Mouse (Mus musculus): ENCODE data around the gene Lsm3. TPM values are rescaled to one million over a fixed set of nuclear protein-coding genes. Genes with fewer than 3 reads are reported as not detected.

Lsm3 gene
- total RNA-seq, 1 experiment from 2014 or later = 147 TPM

DNA sequence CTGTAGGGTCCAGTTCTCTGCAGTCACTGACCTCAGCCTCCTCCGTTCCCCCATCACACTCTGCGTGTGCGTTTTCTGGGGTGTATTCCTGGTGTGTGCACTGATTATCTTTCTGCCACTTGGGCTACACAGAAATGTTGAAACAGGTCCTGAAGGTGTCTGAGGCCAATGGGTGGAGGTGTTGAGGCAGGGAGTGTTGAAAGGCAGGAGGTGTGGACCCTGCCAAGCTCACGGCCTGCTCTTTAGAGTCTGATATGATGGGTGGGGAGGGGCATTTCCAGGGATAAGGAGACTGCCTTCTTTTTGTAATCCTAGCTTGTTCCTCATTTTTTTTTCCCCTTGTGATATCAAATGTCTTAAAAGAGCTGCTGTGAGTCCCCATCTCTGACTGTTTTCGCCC lies 27.3 kb downstream of the Lsm3 start:
- ATAC-seq (replicated peaks; ENCODE audit: insufficient number of reproducible peaks, low FRiP score, low TSS enrichment, poor library complexity, severe bottlenecking) = no peak

- no peak for ATAC-seq (replicated peaks; ENCODE audit: insufficient number of reproducible peaks, low FRiP score, low TSS enrichment, poor library complexity, severe bottlenecking)
Observed at GRCm38 (mm10) chr6:91546241-91546884, 30.6 kb downstream of the Lsm3 start.

- no peak for ATAC-seq (replicated peaks; ENCODE audit: insufficient number of reproducible peaks, low FRiP score, low TSS enrichment, poor library complexity, severe bottlenecking)
Observed at GRCm38 (mm10) chr6:91547313-91547712, 31.6 kb downstream of the Lsm3 start.

DNA sequence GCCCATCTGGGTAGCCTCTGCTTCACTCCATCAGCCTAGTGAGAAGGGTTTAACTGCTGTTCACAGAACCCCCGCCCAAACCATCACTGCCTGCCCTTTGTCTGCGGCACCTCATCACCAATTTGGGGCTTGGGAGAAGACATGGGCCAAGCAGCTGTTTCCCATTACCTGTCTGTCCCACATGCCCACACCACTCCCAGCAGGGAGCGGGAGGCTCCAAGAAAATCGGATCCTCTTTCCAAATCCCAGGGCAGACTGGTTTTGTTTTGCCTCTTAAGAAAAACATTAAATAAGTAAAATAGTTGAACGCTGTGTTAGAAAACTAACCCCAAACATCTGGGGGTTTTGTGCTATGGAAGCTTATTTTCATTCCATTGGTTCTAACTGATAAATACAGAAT lies 33.9 kb downstream of the Lsm3 start:
- no peak for ATAC-seq (replicated peaks; ENCODE audit: insufficient number of reproducible peaks, low FRiP score, low TSS enrichment, poor library complexity, severe bottlenecking)

DNA sequence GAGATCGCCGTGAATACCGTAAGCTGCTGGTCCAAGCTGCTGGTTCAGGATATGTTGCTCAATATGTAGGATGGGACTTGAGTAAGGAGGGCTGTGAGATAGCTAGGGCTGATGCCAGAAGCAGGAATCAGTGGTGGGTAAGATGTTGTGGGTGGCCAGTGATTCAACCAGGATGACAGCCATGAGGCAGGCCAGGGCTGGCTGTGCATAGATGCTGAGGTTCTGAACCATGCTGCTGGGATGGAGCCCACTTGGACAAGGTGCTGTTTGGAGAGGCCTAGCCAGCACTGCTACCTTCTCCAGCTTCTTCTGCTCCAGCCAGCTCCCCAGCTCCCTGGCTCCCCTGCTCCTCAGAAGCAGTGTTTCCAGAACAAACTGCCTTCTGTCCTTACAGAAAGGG lies 35.9 kb downstream of the Lsm3 start:
- no peak for ATAC-seq (replicated peaks; ENCODE audit: insufficient number of reproducible peaks, low FRiP score, low TSS enrichment, poor library complexity, severe bottlenecking)

DNA sequence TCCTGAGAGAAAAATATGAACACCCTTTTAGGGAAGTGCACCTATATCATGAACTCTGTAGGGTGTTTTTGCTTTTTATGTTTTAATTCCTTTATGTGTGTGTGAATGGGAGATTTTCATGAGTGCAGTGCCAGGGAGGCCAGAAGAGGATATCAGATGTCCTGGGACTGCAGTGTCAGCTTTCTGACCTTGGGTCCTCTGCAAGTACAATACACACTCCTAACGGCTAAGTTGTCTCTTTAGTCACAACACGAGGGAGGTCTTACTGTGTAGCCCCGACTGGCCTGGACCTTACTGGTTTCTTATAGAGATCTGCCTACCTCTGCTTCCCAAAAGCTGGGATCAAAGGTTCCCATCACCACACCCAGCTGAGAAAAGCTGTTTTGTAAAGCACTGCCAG lies 37.0 kb downstream of the Lsm3 start:
- no peak for ATAC-seq (replicated peaks; ENCODE audit: insufficient number of reproducible peaks, low FRiP score, low TSS enrichment, poor library complexity, severe bottlenecking)

- ATAC-seq (replicated peaks; ENCODE audit: insufficient number of reproducible peaks, low FRiP score, low TSS enrichment, poor library complexity, severe bottlenecking) = no peak
Observed at GRCm38 (mm10) chr6:91558565-91558964, 42.8 kb downstream of the Lsm3 start.

GRCm38 (mm10) chr6:91559371-91559770 lies 43.6 kb downstream of the Lsm3 start:
- no peak for ATAC-seq (replicated peaks; ENCODE audit: insufficient number of reproducible peaks, low FRiP score, low TSS enrichment, poor library complexity, severe bottlenecking)

DNA sequence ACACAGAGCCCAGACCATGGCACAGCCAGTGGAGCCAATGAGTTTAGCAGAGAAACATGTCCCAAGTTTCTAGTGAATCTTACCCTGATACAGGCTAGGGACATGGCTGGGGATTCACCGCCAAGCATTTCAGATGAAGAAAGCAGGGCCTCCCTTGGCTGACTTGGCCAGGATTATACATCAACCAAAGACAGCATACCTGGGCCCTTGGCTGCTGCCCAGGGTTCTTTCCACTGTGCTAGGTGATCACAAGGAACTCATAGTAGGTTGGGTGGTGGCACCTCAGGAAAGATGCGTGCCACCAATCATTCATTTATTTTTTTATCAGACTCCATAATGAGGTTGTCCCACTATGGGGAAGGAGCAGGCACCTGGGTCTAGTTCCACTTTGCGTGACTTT lies 44.5 kb downstream of the Lsm3 start:
- no peak for ATAC-seq (replicated peaks; ENCODE audit: insufficient number of reproducible peaks, low FRiP score, low TSS enrichment, poor library complexity, severe bottlenecking)

DNA sequence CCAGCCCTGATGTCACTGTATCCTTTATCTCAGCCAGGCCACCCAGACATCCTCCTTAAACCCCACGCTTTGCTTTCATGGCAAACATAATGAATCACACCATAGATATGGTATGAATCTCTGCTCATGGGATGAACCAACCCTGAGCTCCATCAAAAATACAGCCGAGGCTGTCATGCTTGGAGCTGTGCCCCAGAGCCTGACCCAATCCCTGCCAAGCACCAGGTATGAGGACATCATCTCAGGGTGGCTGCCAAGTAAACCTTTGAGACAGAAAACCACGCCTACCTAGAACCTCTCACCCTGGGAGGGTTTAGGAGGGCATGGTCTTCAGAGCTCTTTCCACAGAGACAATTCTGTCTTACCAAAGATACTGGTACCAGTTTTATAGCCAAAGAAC lies 47.3 kb downstream of the Lsm3 start:
- ATAC-seq (replicated peaks; ENCODE audit: insufficient number of reproducible peaks, low FRiP score, low TSS enrichment, poor library complexity, severe bottlenecking) = no peak

DNA sequence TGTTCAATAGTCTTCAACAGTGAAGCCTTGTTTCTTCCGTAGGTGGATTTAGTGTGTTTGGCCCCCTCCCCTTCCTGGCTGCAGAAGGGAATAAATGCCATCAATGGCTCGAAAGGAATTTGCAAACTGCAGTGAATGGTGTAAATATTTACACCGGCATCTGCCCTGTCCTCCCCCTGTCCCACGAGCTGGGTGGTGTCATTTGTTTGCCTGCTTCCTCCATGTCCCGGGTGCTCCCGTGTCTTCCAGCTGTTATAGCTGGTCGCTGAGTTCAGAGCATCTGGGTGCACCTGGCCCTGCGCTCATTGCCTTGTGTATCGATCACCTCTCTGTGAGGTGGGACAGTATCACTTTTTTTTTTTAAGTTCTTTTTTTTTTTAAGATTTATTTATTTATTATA lies 50.7 kb downstream of the Lsm3 start:
- ATAC-seq (replicated peaks; ENCODE audit: insufficient number of reproducible peaks, low FRiP score, low TSS enrichment, poor library complexity, severe bottlenecking) = no peak

Other genes with a start within 250 kb of the Lsm3 start
- not detected in 3 replicates for gene Wnt7a, start 104.6 kb upstream of the Lsm3 start, total RNA-seq (2017)
- 3.8 to 6.3 TPM (median 6.2 TPM) in 3 replicates for gene Chchd4, start 42.4 kb upstream of the Lsm3 start, total RNA-seq (2017)
- gene Tmem43, start 42.2 kb upstream of the Lsm3 start, total RNA-seq (2017) = 54.7 to 56.1 TPM (median 55.3 TPM) in 3 replicates
- gene Xpc, start within 50 bp of the Lsm3 start, total RNA-seq (2017) = 35.3 to 58.5 TPM (median 37.1 TPM) in 3 replicates
- gene Slc6a6, start 168.1 kb downstream of the Lsm3 start, total RNA-seq (2017) = 63.2 to 87.6 TPM (median 76.2 TPM) in 3 replicates